Mouse (Mus musculus): ENCODE results near the gene Fchsd2. TPM values are rescaled to one million over a fixed set of nuclear protein-coding genes. Genes with fewer than 3 reads are reported as not detected.
A peak's percentile ranks its signal among the peaks of the same experiment; 100 is the strongest.
"Not testable (repeated sequence)": the region's sequence is repeated elsewhere in the genome, so short reads cannot be mapped to it uniquely, and the experiment has no call there.

Gene Fchsd2
- polyA plus RNA-seq, 1 experiment from 2014 or later = 46.2 TPM

- H3K9ac ChIP-seq = no peak overlapping the region
- WGBS = 69% methylated on average over 3 of the region's 3 CpGs
- no peak for ATAC-seq (replicated peaks)
- no peak overlapping the region for H3K4me3 ChIP-seq
- no peaks in the 10 kb centered on the region for H3K27me3 ChIP-seq (replicated peaks)
- H3K27ac ChIP-seq = no peak overlapping the region
- no peaks in the 10 kb centered on the region for H3K36me3 ChIP-seq (replicated peaks)
- 0 out of 2 replicates have a peak, but pooled peaks cover 8% of the 10 kb centered on the region for H3K4me1 ChIP-seq
- H3K4me2 ChIP-seq = no peak overlapping the region
- no peaks in the 10 kb centered on the region for H3K9me3 ChIP-seq
These were observed 38.0 kb downstream of the Fchsd2 start for GRCm38 (mm10) chr7:101130646-101131045.

GRCm38 (mm10) chr7:101131281-101131680, 38.6 kb downstream of the Fchsd2 start:
- no peak overlapping the region for H3K4me3 ChIP-seq
- no peak for ATAC-seq (replicated peaks)
- WGBS = 83% methylated on average over 6 of the region's 6 CpGs

DNA sequence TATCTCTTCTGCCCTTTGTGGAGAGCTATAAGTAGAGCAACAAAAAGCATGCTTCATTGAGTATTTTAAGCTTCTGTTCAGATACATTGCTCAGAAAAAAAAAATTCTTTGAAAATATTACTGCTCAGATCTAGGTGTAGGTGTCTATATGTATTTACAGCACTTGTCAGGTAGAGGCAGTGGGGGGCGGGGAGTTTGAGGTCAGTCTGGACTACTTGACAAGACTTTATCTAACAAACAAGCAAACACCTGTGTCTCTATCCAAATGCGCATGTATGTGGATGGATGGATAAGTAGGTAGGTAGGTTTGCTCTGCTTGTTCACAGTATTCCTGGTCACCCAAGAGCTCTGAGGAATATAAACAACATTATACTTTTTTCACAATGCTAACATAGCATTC, 40.9 kb downstream of the Fchsd2 start:
- Histone ChIP-seq H3K9me3 (no peaks in the 10 kb centered on the region), H3K27me3 (replicated peaks) (no peaks in the 10 kb centered on the region), H3K36me3 (replicated peaks) (no peaks in the 10 kb centered on the region), H3K4me3 (no peak overlapping the region), H3K27ac (no peak overlapping the region), H3K9ac (no peak overlapping the region), H3K4me1 (0 out of 2 replicates have a peak, but pooled peaks cover 8% of the 10 kb centered on the region), H3K4me2 (no peak overlapping the region)
- 99% methylated on average over 2 of the region's 2 CpGs for WGBS
- no peak for ATAC-seq (replicated peaks)

More at GRCm38 (mm10) chr7:101131281-101131680, 38.6 kb downstream of the Fchsd2 start:
- Histone ChIP-seq H3K9ac (no peak overlapping the region), H3K27me3 (replicated peaks) (no peaks in the 10 kb centered on the region), H3K9me3 (no peaks in the 10 kb centered on the region), H3K4me1 (0 out of 2 replicates have a peak, but pooled peaks cover 8% of the 10 kb centered on the region), H3K27ac (no peak overlapping the region), H3K4me2 (no peak overlapping the region), H3K36me3 (replicated peaks) (no peaks in the 10 kb centered on the region)

DNA sequence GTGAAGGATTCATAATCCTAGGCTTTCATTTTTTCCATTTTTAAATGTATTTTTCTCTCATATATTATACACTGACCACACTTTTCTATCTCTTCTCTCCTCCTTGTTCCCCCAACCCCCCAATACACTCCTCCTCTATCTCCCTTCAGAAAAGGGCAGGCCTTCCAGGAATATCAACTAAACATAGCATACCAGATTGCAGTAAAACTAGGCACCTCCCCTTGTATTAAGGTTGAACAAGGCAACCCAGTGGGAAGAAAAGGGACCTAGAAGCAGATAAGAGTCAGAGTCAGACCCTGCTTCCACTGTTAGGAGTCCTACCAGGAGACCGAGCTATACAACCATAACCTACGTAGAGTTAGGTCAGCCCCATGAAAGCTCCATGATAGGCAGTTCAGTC, 41.5 kb downstream of the Fchsd2 start:
- ATAC-seq (replicated peaks) = no peak
- no peak overlapping the region for H3K4me2 ChIP-seq
- WGBS = 99% methylated on average over 2 of the region's 2 CpGs
- H3K4me1 ChIP-seq = 0 out of 2 replicates have a peak, but pooled peaks cover 8% of the 10 kb centered on the region
- no peak overlapping the region for H3K9ac ChIP-seq
- no peaks in the 10 kb centered on the region for H3K36me3 ChIP-seq (replicated peaks)
- no peaks in the 10 kb centered on the region for H3K27me3 ChIP-seq (replicated peaks)
- H3K9me3 ChIP-seq = no peaks in the 10 kb centered on the region
- H3K4me3 ChIP-seq = no peak overlapping the region
- H3K27ac ChIP-seq = no peak overlapping the region

- Histone ChIP-seq H3K4me1 (no peaks in the 10 kb centered on the region), H3K4me3 (no peak overlapping the region), H3K9ac (no peak overlapping the region), H3K36me3 (replicated peaks) (0 out of 2 replicates have a peak, but pooled peaks cover 7% of the 10 kb centered on the region), H3K27me3 (replicated peaks) (no peaks in the 10 kb centered on the region), H3K4me2 (no peak overlapping the region), H3K9me3 (no peaks in the 10 kb centered on the region), H3K27ac (no peak overlapping the region)
- 84% methylated on average over 1 of the region's 1 CpGs for WGBS
- no peak for ATAC-seq (replicated peaks)
These were observed 46.2 kb downstream of the Fchsd2 start for GRCm38 (mm10) chr7:101138819-101139218.

DNA sequence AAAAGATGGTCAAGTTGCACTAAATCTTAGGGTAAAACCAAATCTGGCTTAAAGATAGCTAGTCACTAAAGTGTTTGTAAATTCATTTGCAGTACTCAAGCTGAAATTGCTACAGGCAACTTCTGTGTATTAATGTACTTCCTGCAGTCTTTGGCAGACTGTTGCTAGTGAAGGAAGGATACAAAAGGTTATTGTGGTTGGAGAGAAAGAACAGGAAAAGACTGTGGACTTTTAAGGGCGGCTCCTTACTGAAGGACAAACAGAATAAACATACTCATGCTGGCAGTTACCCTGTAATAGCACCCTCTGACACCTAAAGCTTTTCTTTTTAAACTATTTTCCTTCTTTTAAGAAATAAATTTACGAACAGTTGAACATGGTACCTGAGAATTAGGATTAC, 50.2 kb downstream of the Fchsd2 start:
- no peaks in the 10 kb centered on the region for H3K9me3 ChIP-seq
- no peak overlapping the region for H3K4me3 ChIP-seq
- WGBS = 64% methylated on average over 2 of the region's 2 CpGs

DNA sequence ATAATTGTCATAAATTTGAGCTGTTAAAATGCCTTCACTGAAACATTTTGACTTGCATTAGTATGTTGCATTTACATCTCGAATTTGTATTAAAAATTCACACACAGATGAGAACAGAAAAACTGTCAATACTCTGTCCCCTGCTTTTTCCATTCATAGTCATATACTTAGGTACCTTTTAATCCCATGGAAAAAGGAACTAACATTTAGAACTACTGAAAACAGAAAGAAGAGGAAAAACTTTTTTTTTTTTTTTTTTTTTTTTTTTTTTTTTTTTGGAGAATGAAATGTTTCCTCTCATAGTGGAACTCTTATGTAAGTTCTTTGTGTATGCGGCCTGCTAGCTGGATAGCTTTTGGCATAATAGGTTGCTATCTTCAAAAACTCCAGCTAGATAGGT, 51.6 kb downstream of the Fchsd2 start:
- no peak overlapping the region for H3K9ac ChIP-seq
- H3K27me3 ChIP-seq (replicated peaks) = no peaks in the 10 kb centered on the region
- H3K27ac ChIP-seq = no peak overlapping the region
- no peak for ATAC-seq (replicated peaks)
- WGBS = 91% methylated on average over 2 of the region's 2 CpGs
- H3K4me1 ChIP-seq = no peaks in the 10 kb centered on the region
- 0 out of 2 replicates have a peak, but pooled peaks cover 7% of the 10 kb centered on the region for H3K36me3 ChIP-seq (replicated peaks)
- H3K9me3 ChIP-seq = no peaks in the 10 kb centered on the region
- no peak overlapping the region for H3K4me2 ChIP-seq
- no peak overlapping the region for H3K4me3 ChIP-seq

More for the DNA sequence above, 50.2 kb downstream of the Fchsd2 start:
- Histone ChIP-seq H3K27ac (no peak overlapping the region), H3K4me1 (no peaks in the 10 kb centered on the region), H3K4me2 (no peak overlapping the region), H3K36me3 (replicated peaks) (0 out of 2 replicates have a peak, but pooled peaks cover 7% of the 10 kb centered on the region), H3K27me3 (replicated peaks) (no peaks in the 10 kb centered on the region), H3K9ac (no peak overlapping the region)
- no peak for ATAC-seq (replicated peaks)

DNA sequence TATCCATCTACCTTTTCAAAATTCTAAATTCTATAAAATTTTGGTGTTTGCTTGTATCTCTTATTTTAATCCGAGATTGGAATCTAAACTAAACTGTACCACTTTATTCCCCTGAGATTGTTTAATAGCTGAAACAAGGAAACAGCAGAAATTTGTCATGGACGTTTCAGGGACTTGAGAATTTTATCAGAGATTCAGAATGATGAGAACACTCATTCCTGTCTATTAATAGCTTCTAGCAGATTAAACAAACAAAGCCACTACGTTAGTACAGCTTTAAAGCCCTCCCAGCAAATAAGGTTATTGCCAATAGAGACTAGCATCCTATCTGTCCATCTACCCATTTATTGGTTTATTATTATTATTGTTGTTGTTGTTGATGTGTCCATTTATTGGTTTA, 56.4 kb downstream of the Fchsd2 start:
- Histone ChIP-seq H3K4me3 (no peak overlapping the region), H3K9ac (no peak overlapping the region), H3K9me3 (no peaks in the 10 kb centered on the region), H3K27ac (no peak overlapping the region), H3K27me3 (replicated peaks) (no peaks in the 10 kb centered on the region), H3K36me3 (replicated peaks) (no peaks in the 10 kb centered on the region), H3K4me2 (no peak overlapping the region), H3K4me1 (no peaks in the 10 kb centered on the region)
- no peak for ATAC-seq (replicated peaks)
- WGBS = 82% methylated on average over 3 of the region's 3 CpGs

GRCm38 (mm10) chr7:101154883-101155282, 62.2 kb downstream of the Fchsd2 start:
- H3K27ac ChIP-seq; H3K27me3 ChIP-seq (replicated peaks); H3K9me3 ChIP-seq; H3K4me1 ChIP-seq; H3K36me3 ChIP-seq (replicated peaks); H3K4me3 ChIP-seq; H3K4me2 ChIP-seq; H3K9ac ChIP-seq; ATAC-seq (replicated peaks): not testable (repeated sequence)
- WGBS = 96% methylated on average over 15 of the region's 15 CpGs

- Histone ChIP-seq H3K4me1 (peaks cover 3% of the 10 kb centered on the region; the same call in 1 of the 2 replicates), H3K27me3 (replicated peaks) (no peaks in the 10 kb centered on the region), H3K4me3 (no peak overlapping the region), H3K36me3 (replicated peaks) (no peaks in the 10 kb centered on the region), H3K9ac (no peak overlapping the region), H3K9me3 (no peaks in the 10 kb centered on the region), H3K4me2 (no peak overlapping the region), H3K27ac (no peak overlapping the region)
- ATAC-seq (replicated peaks) = no peak
- 87% methylated on average over 3 of the region's 3 CpGs for WGBS
These were observed 62.6 kb downstream of the Fchsd2 start for GRCm38 (mm10) chr7:101155284-101155683.

DNA sequence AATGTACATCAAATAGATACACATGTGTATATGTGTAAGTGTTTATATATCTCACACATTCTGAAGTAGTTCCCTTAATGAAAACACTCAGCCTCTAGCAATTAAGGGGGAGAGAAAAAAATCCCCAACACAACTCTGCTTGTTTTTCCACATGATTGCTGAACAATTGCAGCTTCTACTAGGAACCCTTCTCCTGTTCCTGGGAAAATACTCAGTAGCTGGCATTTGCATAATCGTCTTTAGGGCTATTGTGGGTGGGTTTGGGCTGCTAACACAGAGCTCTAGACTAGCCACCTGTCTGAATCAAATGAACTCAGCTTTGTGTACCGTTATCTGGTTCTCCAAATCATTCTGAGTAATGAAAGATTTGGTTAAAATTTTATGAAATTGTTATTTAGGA, 67.6 kb downstream of the Fchsd2 start:
- H3K4me3 ChIP-seq = no peak overlapping the region
- H3K36me3 ChIP-seq (replicated peaks) = no peaks in the 10 kb centered on the region
- ATAC-seq (replicated peaks) = peak; percentile 56; the same call in 1 of the 2 replicates
- 11% methylated on average over 2 of the region's 2 CpGs for WGBS
- peaks cover 6% of the 10 kb centered on the region; the same call in 1 of the 2 replicates for H3K4me1 ChIP-seq
- H3K27me3 ChIP-seq (replicated peaks) = no peaks in the 10 kb centered on the region
- H3K27ac ChIP-seq = peak overlapping the region; percentile 38; the same call in 1 of the 2 replicates
- no peaks in the 10 kb centered on the region for H3K9me3 ChIP-seq
- no peak overlapping the region for H3K9ac ChIP-seq
- no peak overlapping the region for H3K4me2 ChIP-seq

- ATAC-seq (replicated peaks) = no peak
- H3K4me2 ChIP-seq = no peak overlapping the region
- no peaks in the 10 kb centered on the region for H3K9me3 ChIP-seq
- peaks cover 6% of the 10 kb centered on the region; the same call in 1 of the 2 replicates for H3K4me1 ChIP-seq
- H3K9ac ChIP-seq = no peak overlapping the region
- H3K36me3 ChIP-seq (replicated peaks) = no peaks in the 10 kb centered on the region
- no peaks in the 10 kb centered on the region for H3K27me3 ChIP-seq (replicated peaks)
- H3K27ac ChIP-seq = no peak overlapping the region
- no peak overlapping the region for H3K4me3 ChIP-seq
- 91% methylated on average over 1 of the region's 1 CpGs for WGBS
These were observed 70.1 kb downstream of the Fchsd2 start for GRCm38 (mm10) chr7:101162781-101163180.

- Histone ChIP-seq H3K9ac (no peak overlapping the region), H3K9me3 (no peaks in the 10 kb centered on the region), H3K36me3 (replicated peaks) (no peaks in the 10 kb centered on the region), H3K4me1 (peaks cover 6% of the 10 kb centered on the region; the same call in 1 of the 2 replicates), H3K27ac (no peak overlapping the region), H3K27me3 (replicated peaks) (no peaks in the 10 kb centered on the region), H3K4me2 (no peak overlapping the region), H3K4me3 (no peak overlapping the region)
- ATAC-seq (replicated peaks) = no peak
- 87% methylated on average over 4 of the region's 4 CpGs for WGBS
These were observed 71.2 kb downstream of the Fchsd2 start for GRCm38 (mm10) chr7:101163878-101164277.
